Mouse (Mus musculus) hindbrain, embryonic 10.5 days (tissue): ENCODE measurements around the gene Agbl4. TPM values are rescaled to one million over a fixed set of nuclear protein-coding genes. Genes with fewer than 3 reads are reported as not detected.

Source experiments
- DNase-seq: peaks from one replicate; pipeline ENCODE4 v3.0.0-alpha.2; 2017; ENCODE audit warnings: low spot score
- H3K27ac ChIP-seq: fragments of 300-500 bp; sonication (generic); 2 replicates; pipeline ENCODE4 v1.5.1; 2016; ENCODE audit warnings: mild to moderate bottlenecking, moderate library complexity
- H3K27me3 ChIP-seq: fragments of 300-500 bp; sonication (generic); 2 replicates; pipeline ENCODE4 v1.6.1; 2016; ENCODE audit warnings: mild to moderate bottlenecking; ENCODE audit not compliant: poor library complexity, insufficient read depth, severe bottlenecking
- H3K36me3 ChIP-seq: fragments of 300-500 bp; sonication (generic); 2 replicates; pipeline ENCODE4 v1.6.1; 2016; ENCODE audit warnings: mild to moderate bottlenecking, moderate library complexity
- H3K4me1 ChIP-seq: fragments of 300-500 bp; sonication (generic); replicated peaks from 2 replicates; pipeline ENCODE4 v1.6.1; 2016; ENCODE audit warnings: mild to moderate bottlenecking
- H3K4me3 ChIP-seq: fragments of 300-500 bp; sonication (generic); 2 replicates; pipeline ENCODE4 v1.5.1; 2016; ENCODE audit warnings: mild to moderate bottlenecking, moderate library complexity
- H3K9me3 ChIP-seq: fragments of 300-500 bp; sonication (generic); 2 replicates; pipeline ENCODE4 v1.6.1; 2016; ENCODE audit warnings: mild to moderate bottlenecking, moderate library complexity
- WGBS: fragments of 180-500 bp; shearing (Covaris S2); methylation state at CpG from one replicate; pipeline ENCODE4 v1.1.7; 2016; 5-methylcytosine and 5-hydroxymethylcytosine counted together
- polyA plus RNA-seq: library from polyadenylated mRNA; unstranded; fragments of >200 nt; fragmentation: Nextera tagmentation; extraction: Ambion mirVana; gene quantifications from 2 replicates; pipeline ENCODE4 v1.2.1, GENCODE M21; 2016

Agbl4 gene
- polyA plus RNA-seq, 1 experiment from 2014 or later = 1.4 TPM

DNA sequence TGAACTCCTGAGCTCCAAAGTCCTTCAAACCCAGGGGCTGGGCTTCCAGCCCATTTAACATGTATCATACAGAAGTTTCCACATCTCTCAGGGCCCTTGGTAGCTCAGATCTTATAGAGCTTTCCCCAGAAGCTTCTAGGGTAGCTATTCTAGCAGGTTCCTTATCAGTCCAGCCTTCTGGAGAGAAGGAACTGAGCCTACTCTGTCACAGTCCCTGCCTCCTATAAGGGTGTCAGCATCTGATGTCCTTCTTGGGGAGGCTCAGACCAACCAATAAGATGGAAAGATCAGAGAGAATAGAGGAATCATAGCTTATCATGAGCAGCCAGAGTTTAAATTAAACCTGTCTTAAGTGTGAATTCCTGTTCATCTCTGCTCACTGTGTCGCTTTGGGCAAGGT lies 1269.3 kb downstream of the Agbl4 start:
- WGBS = 87% methylated on average over 1 of the region's 1 CpGs
- Histone ChIP-seq H3K9me3 (no peaks in the 10 kb centered on the region), H3K27me3 (no peaks in the 10 kb centered on the region), H3K4me1 (peaks cover 20% of the 10 kb centered on the region), H3K4me3 (no peak overlapping the region), H3K36me3 (no peaks in the 10 kb centered on the region), H3K27ac (no peak overlapping the region)
- no peak for DNase-seq

DNA sequence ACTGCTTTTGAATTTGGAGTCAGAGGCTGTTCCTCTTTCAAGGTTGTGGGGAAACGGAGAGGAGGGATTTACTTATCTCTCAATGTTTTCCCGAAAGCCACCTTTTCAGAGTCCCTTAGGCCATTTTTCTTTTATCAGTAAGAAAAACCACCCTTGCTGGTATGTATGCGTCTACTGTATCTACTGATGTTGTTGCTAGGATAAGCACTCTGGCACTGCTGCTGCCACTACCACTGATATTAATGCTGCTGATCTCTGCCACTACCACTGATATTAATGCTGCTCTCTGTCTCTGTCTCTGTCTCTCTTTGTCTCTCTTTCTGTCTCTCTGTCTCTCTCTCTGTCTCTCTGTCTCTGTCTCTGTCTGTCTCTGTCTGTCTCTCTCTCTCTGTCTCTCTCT lies 1271.9 kb downstream of the Agbl4 start:
- no peak overlapping the region for H3K4me3 ChIP-seq
- H3K4me1 ChIP-seq = peaks cover 10% of the 10 kb centered on the region
- H3K27ac ChIP-seq = no peak overlapping the region
- H3K27me3 ChIP-seq = no peaks in the 10 kb centered on the region
- WGBS = 85% methylated on average over 3 of the region's 3 CpGs
- H3K9me3 ChIP-seq = no peaks in the 10 kb centered on the region
- no peak for DNase-seq
- no peaks in the 10 kb centered on the region for H3K36me3 ChIP-seq

- Histone ChIP-seq H3K9me3 (no peaks in the 10 kb centered on the region), H3K36me3 (no peaks in the 10 kb centered on the region), H3K27me3 (no peaks in the 10 kb centered on the region), H3K27ac (0 out of 2 replicates have a peak overlapping the region, but pooled peaks have one; percentile 14), H3K4me1 (peaks cover 10% of the 10 kb centered on the region), H3K4me3 (no peak overlapping the region)
- WGBS = 40% methylated on average over 12 of the region's 12 CpGs
- DNase-seq = no peak
Observed at GRCm38 (mm10) chr4:111670566-111671421, 1273.3 kb downstream of the Agbl4 start.

- H3K27ac ChIP-seq = 0 out of 2 replicates have a peak overlapping the region, but pooled peaks have one; percentile 14
Observed at GRCm38 (mm10) chr4:111671440-111671839, 1274.0 kb downstream of the Agbl4 start.

DNA sequence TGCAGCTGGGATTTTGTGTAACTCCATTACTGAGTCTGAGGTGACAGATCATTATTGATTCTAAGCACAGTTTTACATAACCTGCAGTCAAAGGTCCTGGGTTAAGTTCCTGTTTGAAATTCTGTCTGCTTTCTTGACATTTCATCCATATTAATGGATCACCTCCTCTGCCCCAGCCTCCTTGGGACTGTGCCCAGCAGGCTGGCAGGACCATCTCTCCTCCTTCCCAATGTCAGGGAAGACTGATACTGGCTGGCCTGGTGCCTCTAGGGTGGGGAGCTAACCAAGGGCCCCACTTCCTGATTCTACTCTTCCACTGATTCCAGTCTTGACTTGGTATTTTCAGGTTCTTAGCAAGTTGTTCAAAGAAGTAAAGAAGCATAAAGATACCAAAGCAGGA lies 1276.4 kb downstream of the Agbl4 start:
- H3K36me3 ChIP-seq = no peaks in the 10 kb centered on the region
- no peaks in the 10 kb centered on the region for H3K9me3 ChIP-seq

More at GRCm38 (mm10) chr4:111671440-111671839, 1274.0 kb downstream of the Agbl4 start:
- no peak overlapping the region for H3K4me3 ChIP-seq
- no peaks in the 10 kb centered on the region for H3K36me3 ChIP-seq
- no peak for DNase-seq
- H3K9me3 ChIP-seq = no peaks in the 10 kb centered on the region
- H3K27me3 ChIP-seq = no peaks in the 10 kb centered on the region
- peaks cover 10% of the 10 kb centered on the region for H3K4me1 ChIP-seq
- 66% methylated on average over 4 of the region's 4 CpGs for WGBS

DNA sequence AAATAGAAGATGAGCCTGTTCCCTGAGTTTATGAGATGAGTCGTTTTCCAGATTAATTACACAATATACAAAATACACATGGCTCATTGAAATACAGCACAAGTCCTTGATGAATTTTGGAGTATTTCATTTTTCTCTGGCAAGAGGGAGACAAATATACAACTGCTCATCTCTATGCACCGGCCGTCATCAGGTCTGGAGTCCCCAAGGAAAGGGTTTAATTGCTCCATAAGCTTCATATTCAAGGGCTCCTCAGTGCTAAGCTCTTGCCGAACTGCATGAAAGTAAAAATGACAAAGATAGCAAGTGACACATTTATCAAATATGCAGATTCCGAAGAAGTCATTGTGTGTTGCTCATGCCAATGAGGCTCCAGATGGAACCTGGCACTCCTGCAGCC lies 1284.5 kb downstream of the Agbl4 start:
- 88% methylated on average over 5 of the region's 5 CpGs for WGBS
- H3K4me1 ChIP-seq = no peaks in the 10 kb centered on the region; the same call in 1 of the 2 replicates
- H3K36me3 ChIP-seq = no peaks in the 10 kb centered on the region
- H3K9me3 ChIP-seq = no peaks in the 10 kb centered on the region
- no peaks in the 10 kb centered on the region for H3K27me3 ChIP-seq
- no peak overlapping the region for H3K27ac ChIP-seq
- DNase-seq = no peak
- H3K4me3 ChIP-seq = no peak overlapping the region

More for the DNA sequence above, 1276.4 kb downstream of the Agbl4 start:
- DNase-seq = no peak
- Histone ChIP-seq H3K27ac (no peak overlapping the region), H3K4me3 (no peak overlapping the region), H3K4me1 (peaks cover 10% of the 10 kb centered on the region), H3K27me3 (no peaks in the 10 kb centered on the region)

- WGBS = 84% methylated on average over 3 of the region's 3 CpGs
- Histone ChIP-seq H3K4me3 (no peak overlapping the region), H3K9me3 (no peaks in the 10 kb centered on the region), H3K27ac (no peak overlapping the region), H3K4me1 (no peaks in the 10 kb centered on the region; the same call in 1 of the 2 replicates), H3K36me3 (no peaks in the 10 kb centered on the region), H3K27me3 (no peaks in the 10 kb centered on the region)
- no peak for DNase-seq
Observed at GRCm38 (mm10) chr4:111682793-111683192, 1285.3 kb downstream of the Agbl4 start.

GRCm38 (mm10) chr4:111683843-111684242 lies 1286.4 kb downstream of the Agbl4 start:
- no peaks in the 10 kb centered on the region; the same call in 1 of the 2 replicates for H3K4me1 ChIP-seq
- no peaks in the 10 kb centered on the region for H3K9me3 ChIP-seq
- DNase-seq = no peak
- H3K27ac ChIP-seq = no peak overlapping the region
- H3K27me3 ChIP-seq = no peaks in the 10 kb centered on the region
- 90% methylated on average over 5 of the region's 5 CpGs for WGBS
- H3K4me3 ChIP-seq = no peak overlapping the region
- H3K36me3 ChIP-seq = no peaks in the 10 kb centered on the region

GRCm38 (mm10) chr4:111685951-111686350 lies 1288.5 kb downstream of the Agbl4 start:
- whole genome bisulfite sequencing = 66% methylated on average over 2 of the region's 2 CpGs
- no peak for DNase-seq
- Histone ChIP-seq H3K36me3 (no peaks in the 10 kb centered on the region), H3K27ac (no peak overlapping the region), H3K27me3 (no peaks in the 10 kb centered on the region), H3K4me1 (no peaks in the 10 kb centered on the region; the same call in 1 of the 2 replicates), H3K4me3 (no peak overlapping the region), H3K9me3 (no peaks in the 10 kb centered on the region)

GRCm38 (mm10) chr4:111686951-111687350 lies 1289.5 kb downstream of the Agbl4 start:
- WGBS = 9% methylated on average over 9 of the region's 9 CpGs
- H3K36me3 ChIP-seq = no peaks in the 10 kb centered on the region
- H3K27ac ChIP-seq = peak overlapping the region; percentile 67; the same call in 1 of the 2 replicates

DNA sequence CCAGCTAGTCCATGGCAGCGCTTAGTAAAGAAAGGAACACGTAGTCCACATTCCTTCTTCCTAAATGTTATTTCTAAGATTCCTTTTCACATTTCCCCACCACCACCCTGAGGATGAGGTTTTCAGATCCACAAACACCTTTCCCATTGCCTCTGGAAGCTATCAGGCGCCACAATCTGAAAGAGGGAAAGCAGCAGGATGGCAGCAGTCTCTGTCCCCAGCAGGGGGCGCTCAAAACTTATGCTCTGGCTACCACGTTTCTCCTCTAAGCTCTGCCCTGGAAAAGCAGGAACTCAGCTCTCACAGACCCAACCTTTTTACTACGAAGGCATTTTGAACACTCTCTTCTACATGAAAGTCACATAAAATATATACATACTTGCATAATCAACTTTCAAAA lies 1290.2 kb downstream of the Agbl4 start:
- peak overlapping the region; percentile 37; the same call in 1 of the 2 replicates for H3K4me3 ChIP-seq
- 20% methylated on average over 6 of the region's 6 CpGs for WGBS
- peak; percentile 84 for DNase-seq

More at GRCm38 (mm10) chr4:111686951-111687350, 1289.5 kb downstream of the Agbl4 start:
- Histone ChIP-seq H3K27me3 (no peaks in the 10 kb centered on the region), H3K4me3 (peak overlapping the region; percentile 37), H3K4me1 (no peaks in the 10 kb centered on the region; the same call in 1 of the 2 replicates), H3K9me3 (no peaks in the 10 kb centered on the region)
- peak; percentile 60 for DNase-seq

DNA sequence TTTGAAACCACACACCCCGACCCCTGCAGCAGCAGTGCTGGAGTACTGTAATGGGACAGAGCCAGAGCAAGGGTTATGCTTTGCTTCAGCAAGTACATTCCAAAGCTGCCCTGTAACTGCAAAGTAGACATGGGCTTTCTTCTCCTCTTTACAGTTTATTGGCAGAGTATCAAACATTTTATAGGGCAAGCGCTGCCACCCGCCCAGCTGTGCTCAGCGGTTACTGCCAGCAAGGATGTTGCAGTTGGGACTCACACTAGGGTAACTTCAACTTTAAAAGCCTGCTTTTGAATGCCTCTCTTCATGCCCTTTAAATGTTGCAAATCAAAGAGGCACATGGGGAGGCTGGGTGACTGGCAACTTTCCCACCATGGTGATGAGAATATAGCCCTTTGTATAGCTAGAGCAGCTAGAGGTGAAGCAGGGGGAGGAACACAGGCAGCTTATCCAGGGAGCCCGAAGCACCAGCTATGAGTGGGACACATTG lies 1293.6 kb downstream of the Agbl4 start:
- DNase-seq = no peak

More for the DNA sequence above, 1290.2 kb downstream of the Agbl4 start:
- H3K36me3 ChIP-seq = no peaks in the 10 kb centered on the region
- H3K27me3 ChIP-seq = no peaks in the 10 kb centered on the region
- H3K27ac ChIP-seq = no peak overlapping the region
- H3K4me1 ChIP-seq = no peaks in the 10 kb centered on the region; the same call in 1 of the 2 replicates
- no peaks in the 10 kb centered on the region for H3K9me3 ChIP-seq

GRCm38 (mm10) chr4:111701381-111701780 lies 1303.9 kb downstream of the Agbl4 start:
- H3K4me1 ChIP-seq = no peaks in the 10 kb centered on the region
- no peaks in the 10 kb centered on the region for H3K27me3 ChIP-seq
- H3K27ac ChIP-seq = no peak overlapping the region
- H3K9me3 ChIP-seq = no peaks in the 10 kb centered on the region
- DNase-seq = no peak
- WGBS = 81% methylated on average over 1 of the region's 1 CpGs
- no peaks in the 10 kb centered on the region for H3K36me3 ChIP-seq
- H3K4me3 ChIP-seq = no peak overlapping the region

More for the DNA sequence above, 1293.6 kb downstream of the Agbl4 start:
- no peak overlapping the region for H3K4me3 ChIP-seq
- no peak overlapping the region for H3K27ac ChIP-seq
- 81% methylated on average over 5 of the region's 5 CpGs for WGBS
- H3K9me3 ChIP-seq = no peaks in the 10 kb centered on the region
- no peaks in the 10 kb centered on the region for H3K36me3 ChIP-seq
- no peaks in the 10 kb centered on the region; the same call in 1 of the 2 replicates for H3K4me1 ChIP-seq
- no peaks in the 10 kb centered on the region for H3K27me3 ChIP-seq
